Mouse (Mus musculus): Measurements from ENCODE around the gene Otx2.
"Not testable (repeated sequence)": the region's sequence is repeated elsewhere in the genome, so short reads cannot be mapped to it uniquely, and the experiment has no call there.

The Otx2 gene

GRCm38 (mm10) chr14:48653676-48654510, 19.7 kb downstream of the Otx2 start:
- DNase-seq = no peak

GRCm38 (mm10) chr14:48653081-48653480, 20.5 kb downstream of the Otx2 start:
- DNase-seq = no peak

- no peak for DNase-seq
Observed at GRCm38 (mm10) chr14:48652256-48652655, 21.4 kb downstream of the Otx2 start.

GRCm38 (mm10) chr14:48651471-48652211, 22.0 kb downstream of the Otx2 start:
- DNase-seq = no peak

GRCm38 (mm10) chr14:48641462-48642395, 31.9 kb downstream of the Otx2 start:
- DNase-seq = no peak

GRCm38 (mm10) chr14:48633141-48633540, 40.5 kb downstream of the Otx2 start:
- no peak for DNase-seq

- no peak for DNase-seq
Observed at GRCm38 (mm10) chr14:48632335-48632734, 41.3 kb downstream of the Otx2 start.

- DNase-seq = no peak
Observed at GRCm38 (mm10) chr14:48631486-48631885, 42.1 kb downstream of the Otx2 start.

- DNase-seq = no peak
Observed at GRCm38 (mm10) chr14:48629404-48629803, 44.2 kb downstream of the Otx2 start.

- no peak for DNase-seq
Observed at GRCm38 (mm10) chr14:48626271-48626670, 47.3 kb downstream of the Otx2 start.

GRCm38 (mm10) chr14:48625331-48625694, 48.3 kb downstream of the Otx2 start:
- DNase-seq = no peak

GRCm38 (mm10) chr14:48624596-48625330, 48.9 kb downstream of the Otx2 start:
- no peak for DNase-seq

- DNase-seq = not testable (repeated sequence)
Observed at GRCm38 (mm10) chr14:48622726-48623125, 50.9 kb downstream of the Otx2 start.

- DNase-seq = no peak
Observed at GRCm38 (mm10) chr14:48616361-48616760, 57.3 kb downstream of the Otx2 start.

- DNase-seq = no peak
Observed at GRCm38 (mm10) chr14:48608641-48609310, 64.8 kb downstream of the Otx2 start.

All from lung, postnatal 36 days (tissue).